Mouse (Mus musculus) right cerebral cortex, postnatal 10 days (tissue): Measurements from ENCODE around the gene Fhod1.
"Not testable (repeated sequence)": the region's sequence is repeated elsewhere in the genome, so short reads cannot be mapped to it uniquely, and the experiment has no call there.

Experiments
- DNase-seq, 2 experiments: peaks; one replicate each; pipeline ENCODE4 v3.0.0; 2021; ENCODE audit warnings: low spot score in 2 of 2

Fhod1 gene

GRCm38 (mm10) chr8:105295895-105296573, 51.7 kb downstream of the Fhod1 start, which contains the start of gene Exoc3l:
Gene Exoc3l, minus strand, starts transcription at chr8:105296101.
- no peak for DNase-seq

GRCm38 (mm10) chr8:105295256-105295655, 52.5 kb downstream of the Fhod1 start:
- peak in 1 of 2 experiments; percentile 31 for DNase-seq

- DNase-seq, result peak in 1 of 2 experiments; percentile 26
Measured at GRCm38 (mm10) chr8:105294776-105295175, 53.0 kb downstream of the Fhod1 start.

GRCm38 (mm10) chr8:105293405-105293804, 54.3 kb downstream of the Fhod1 start:
- no peak for DNase-seq

- peak in 1 of 2 experiments; percentile 27 for DNase-seq
Measured at GRCm38 (mm10) chr8:105292471-105292870, 55.3 kb downstream of the Fhod1 start.

GRCm38 (mm10) chr8:105291802-105292201, 56.0 kb downstream of the Fhod1 start:
- DNase-seq, result not testable (repeated sequence)

GRCm38 (mm10) chr8:105291364-105291763, 56.4 kb downstream of the Fhod1 start:
- peak in 1 of 2 experiments; percentile 34 for DNase-seq

- DNase-seq, result peak; percentile 82 to 88
Measured at GRCm38 (mm10) chr8:105290554-105291314, 57.0 kb downstream of the Fhod1 start.

GRCm38 (mm10) chr8:105289805-105290460, 57.8 kb downstream of the Fhod1 start, which contains the start of gene 4931428F04Rik:
Gene 4931428F04Rik, minus strand, starts transcription at chr8:105289864.
- peak; percentile 72 to 74 for DNase-seq

- peak; percentile 97 for DNase-seq
Measured at GRCm38 (mm10) chr8:105288958-105289732, 58.6 kb downstream of the Fhod1 start.

GRCm38 (mm10) chr8:105288231-105288630, 59.5 kb downstream of the Fhod1 start:
- peak in 1 of 2 experiments; percentile 33 for DNase-seq

- no peak for DNase-seq
Measured at GRCm38 (mm10) chr8:105286907-105287306, 60.8 kb downstream of the Fhod1 start.

- peak in 1 of 2 experiments; percentile 33 for DNase-seq
Measured at GRCm38 (mm10) chr8:105285514-105285913, 62.2 kb downstream of the Fhod1 start.

- DNase-seq, result peak in 1 of 2 experiments; percentile 36
Measured at GRCm38 (mm10) chr8:105283074-105283473, 64.7 kb downstream of the Fhod1 start.

GRCm38 (mm10) chr8:105282239-105282638, 65.5 kb downstream of the Fhod1 start:
- no peak for DNase-seq

GRCm38 (mm10) chr8:105281821-105282220, 65.9 kb downstream of the Fhod1 start:
- DNase-seq, result no peak

GRCm38 (mm10) chr8:105280567-105280966, 67.2 kb downstream of the Fhod1 start:
- no peak for DNase-seq
